Mouse (Mus musculus): Measurements from ENCODE around the gene Klhl7.
"Not testable (repeated sequence)": the region's sequence is repeated elsewhere in the genome, so short reads cannot be mapped to it uniquely, and the experiment has no call there.

The Klhl7 gene

GRCm38 (mm10) chr5:24095393-24095792, 5.0 kb upstream of the Klhl7 start:
- no peak for DNase-seq (ENCODE audit: low read depth, low spot score)

- DNase-seq (ENCODE audit: low read depth, low spot score) = no peak
Observed at GRCm38 (mm10) chr5:24095881-24096280, 4.5 kb upstream of the Klhl7 start.

GRCm38 (mm10) chr5:24100810-24101311, 456 bp downstream of the Klhl7 start:
- peak; percentile 74 for DNase-seq (ENCODE audit: low read depth, low spot score)

GRCm38 (mm10) chr5:24101446-24102140, 1.2 kb downstream of the Klhl7 start:
- DNase-seq (ENCODE audit: low read depth, low spot score) = peak; percentile 67

- not testable (repeated sequence) for DNase-seq (ENCODE audit: low read depth, low spot score)
Observed at GRCm38 (mm10) chr5:24103235-24103634, 2.8 kb downstream of the Klhl7 start.

- DNase-seq (ENCODE audit: low read depth, low spot score) = no peak
Observed at GRCm38 (mm10) chr5:24103841-24104240, 3.4 kb downstream of the Klhl7 start.

GRCm38 (mm10) chr5:24107071-24107739, 6.8 kb downstream of the Klhl7 start:
- no peak for DNase-seq (ENCODE audit: low read depth, low spot score)

- DNase-seq (ENCODE audit: low read depth, low spot score) = no peak
Observed at GRCm38 (mm10) chr5:24107740-24108098, 7.3 kb downstream of the Klhl7 start.

GRCm38 (mm10) chr5:24110068-24110467, 9.7 kb downstream of the Klhl7 start:
- DNase-seq (ENCODE audit: low read depth, low spot score) = peak; percentile 16

- no peak for DNase-seq (ENCODE audit: low read depth, low spot score)
Observed at GRCm38 (mm10) chr5:24112116-24112903, 11.9 kb downstream of the Klhl7 start.

GRCm38 (mm10) chr5:24122221-24122620, 21.8 kb downstream of the Klhl7 start:
- no peak for DNase-seq (ENCODE audit: low read depth, low spot score)

GRCm38 (mm10) chr5:24124175-24124574, 23.8 kb downstream of the Klhl7 start:
- DNase-seq (ENCODE audit: low read depth, low spot score) = no peak

- DNase-seq (ENCODE audit: low read depth, low spot score) = no peak
Observed at GRCm38 (mm10) chr5:24124579-24125276, 24.3 kb downstream of the Klhl7 start.

- no peak for DNase-seq (ENCODE audit: low read depth, low spot score)
Observed at GRCm38 (mm10) chr5:24125910-24126636, 25.7 kb downstream of the Klhl7 start.

GRCm38 (mm10) chr5:24126967-24127366, 26.6 kb downstream of the Klhl7 start:
- no peak for DNase-seq (ENCODE audit: low read depth, low spot score)

- no peak for DNase-seq (ENCODE audit: low read depth, low spot score)
Observed at GRCm38 (mm10) chr5:24146964-24147363, 46.6 kb downstream of the Klhl7 start.

- no peak for DNase-seq (ENCODE audit: low read depth, low spot score)
Observed at GRCm38 (mm10) chr5:24152199-24152598, 51.8 kb downstream of the Klhl7 start.

GRCm38 (mm10) chr5:24156774-24157173, 56.4 kb downstream of the Klhl7 start:
- DNase-seq (ENCODE audit: low read depth, low spot score) = no peak

GRCm38 (mm10) chr5:24164789-24165445, 64.5 kb downstream of the Klhl7 start, which contains the start of gene Nupl2:
TSS of gene Nupl2 (plus strand) at chr5:24164963.
- DNase-seq (ENCODE audit: low read depth, low spot score) = peak; percentile 96

GRCm38 (mm10) chr5:24167263-24167662, 66.9 kb downstream of the Klhl7 start:
- no peak for DNase-seq (ENCODE audit: low read depth, low spot score)

All from A20 (cell line).